Mouse (Mus musculus) MEL (cell line): ENCODE results near the gene Ntn4. TPM values are rescaled to one million over a fixed set of nuclear protein-coding genes. Genes with fewer than 3 reads are reported as not detected.

ENCODE experiments used
- DNase-seq: peaks from one replicate; pipeline ENCODE4 v3.0.0; 2011; ENCODE audit warnings: low read depth, low spot score
- H3K27ac ChIP-seq: 2 replicates; pipeline ENCODE4 v1.5.1; 2012; ENCODE audit warnings: low read depth, mild to moderate bottlenecking, control low read depth, low read length, moderate library complexity; ENCODE audit not compliant: control insufficient read depth
- H3K27me3 ChIP-seq, 2 experiments: fragments of 150-350 bp in 1 of 2; sonication (generic) in 1 of 2; 2 replicates each; pipeline ENCODE4 v1.6.1; 2012; ENCODE audit warnings: low read length in 2 of 2, mild to moderate bottlenecking in 2 of 2, improper control_type of control experiment in 1 of 2, moderate library complexity in 1 of 2; ENCODE audit not compliant: insufficient read depth in 2 of 2, control insufficient read depth in 1 of 2
- H3K36me3 ChIP-seq, 2 experiments: 2 replicates each; pipeline ENCODE4 v1.6.1; 2012 to 2014; ENCODE audit warnings: low read length in 2 of 2, improper control_type of control experiment in 1 of 2, inconsistent platforms in 1 of 2, mild to moderate bottlenecking in 1 of 2; ENCODE audit not compliant: insufficient read depth in 2 of 2, control insufficient read depth in 1 of 2
- H3K4me1 ChIP-seq, 2 experiments: fragments of 150-350 bp in 1 of 2; sonication (generic) in 1 of 2; 2 replicates each; pipeline ENCODE4 v1.6.1; 2012; ENCODE audit warnings: low read length in 2 of 2, improper control_type of control experiment in 1 of 2, mild to moderate bottlenecking in 1 of 2; ENCODE audit not compliant: insufficient read depth in 2 of 2, control insufficient read depth in 1 of 2
- H3K4me3 ChIP-seq, 2 experiments: fragments of 150-350 bp in 1 of 2; sonication (generic) in 1 of 2; 2 replicates each; pipeline ENCODE4 v1.5.1; 2012; ENCODE audit warnings: low read depth in 2 of 2, low read length in 2 of 2, mild to moderate bottlenecking in 2 of 2, moderate library complexity in 2 of 2, control low read depth in 1 of 2, improper control_type of control experiment in 1 of 2; ENCODE audit not compliant: control insufficient read depth in 1 of 2, insufficient read depth in 1 of 2
- H3K79me2 ChIP-seq: 2 replicates; pipeline ENCODE4 v1.6.1; 2012; ENCODE audit warnings: mild to moderate bottlenecking, low read length, moderate library complexity; ENCODE audit not compliant: control insufficient read depth, poor library complexity, insufficient read depth
- H3K9ac ChIP-seq: 2 replicates; pipeline ENCODE4 v1.6.1; 2012; ENCODE audit warnings: low read depth, mild to moderate bottlenecking, control low read depth, low read length, moderate library complexity; ENCODE audit not compliant: control insufficient read depth, poor library complexity, severe bottlenecking
- H3K9me3 ChIP-seq: fragments of 150-350 bp; sonication (generic); replicated peaks from 2 replicates; pipeline ENCODE4 v1.6.1; 2012; ENCODE audit warnings: mild to moderate bottlenecking, low read length, improper control_type of control experiment, moderate library complexity; ENCODE audit not compliant: insufficient read depth
- BHLHE40 ChIP-seq: IDR thresholded peaks from 2 replicates; pipeline ENCODE4 v1.6.1; 2012; ENCODE audit warnings: low read depth, mild to moderate bottlenecking, inconsistent platforms, low read length, improper control_type of control experiment, borderline replicate concordance
- CHD1 ChIP-seq: IDR thresholded peaks from 2 replicates; pipeline ENCODE4 v1.6.1; 2012; ENCODE audit warnings: low read depth, mild to moderate bottlenecking, inconsistent platforms, low read length, improper control_type of control experiment
- CHD2 ChIP-seq: IDR thresholded peaks from 2 replicates; pipeline ENCODE4 v1.6.1; 2011; ENCODE audit warnings: low read length, improper control_type of control experiment
- CTCF ChIP-seq, 3 experiments: IDR thresholded peaks in 2 of 3; conservative IDR thresholded peaks in 1 of 3; 2 replicates each; pipeline ENCODE4 v1.5.1; 2011 to 2012; ENCODE audit warnings: low read length in 3 of 3, low read depth in 2 of 3, mild to moderate bottlenecking in 2 of 3, improper control_type of control experiment in 1 of 3, inconsistent platforms in 1 of 3, mixed read lengths in 1 of 3, moderate library complexity in 1 of 3; ENCODE audit not compliant: control insufficient read depth in 1 of 3, insufficient read depth in 1 of 3, poor library complexity in 1 of 3, severe bottlenecking in 1 of 3
- ELF1 ChIP-seq: IDR thresholded peaks from 2 replicates; pipeline ENCODE4 v1.6.1; 2014; ENCODE audit warnings: low read depth, mild to moderate bottlenecking, inconsistent platforms, low read length, improper control_type of control experiment, moderate library complexity
- GABPA ChIP-seq: IDR thresholded peaks from 2 replicates; pipeline ENCODE4 v1.6.1; 2012; ENCODE audit warnings: low read depth, mild to moderate bottlenecking, inconsistent platforms, low read length, improper control_type of control experiment, moderate library complexity
- GATA1 ChIP-seq: IDR thresholded peaks from 2 replicates; pipeline ENCODE4 v1.6.1; 2011; ENCODE audit warnings: low read depth, low read length, improper control_type of control experiment
- KAT2A ChIP-seq: conservative IDR thresholded peaks from 2 replicates; pipeline ENCODE4 v1.6.1; 2012; ENCODE audit warnings: low read depth, low read length, improper control_type of control experiment, inconsistent platforms
- MAX ChIP-seq: IDR thresholded peaks from 2 replicates; pipeline ENCODE4 v1.6.1; 2011; ENCODE audit warnings: low read length, improper control_type of control experiment
- MEF2A ChIP-seq: IDR thresholded peaks from 2 replicates; pipeline ENCODE4 v1.6.1; 2014; ENCODE audit warnings: low read depth, mild to moderate bottlenecking, inconsistent platforms, low read length, improper control_type of control experiment; ENCODE audit not compliant: poor library complexity, insufficient replicate concordance, severe bottlenecking; ENCODE audit errors: extremely low read depth
- MXI1 ChIP-seq: IDR thresholded peaks from 2 replicates; pipeline ENCODE4 v1.6.1; 2011; ENCODE audit warnings: mild to moderate bottlenecking, low read depth, low read length, improper control_type of control experiment
- NRF1 ChIP-seq: IDR thresholded peaks from 2 replicates; pipeline ENCODE4 v1.6.1; 2014; ENCODE audit warnings: low read depth, mild to moderate bottlenecking, inconsistent platforms, low read length, improper control_type of control experiment, moderate library complexity; ENCODE audit not compliant: poor library complexity, insufficient read depth, severe bottlenecking
- POLR2A ChIP-seq, 2 experiments: IDR thresholded peaks; 2 replicates each; pipeline ENCODE4 v1.6.1; 2011 to 2012; ENCODE audit warnings: low read length in 2 of 2, mild to moderate bottlenecking in 2 of 2, control low read depth in 1 of 2, improper control_type of control experiment in 1 of 2, low read depth in 1 of 2, moderate library complexity in 1 of 2; ENCODE audit not compliant: control insufficient read depth in 1 of 2, insufficient read depth in 1 of 2, poor library complexity in 1 of 2
- POLR2AphosphoS2 ChIP-seq: IDR thresholded peaks from 2 replicates; pipeline ENCODE4 v1.6.1; 2011; ENCODE audit warnings: low read length, improper control_type of control experiment
- RAD21 ChIP-seq: IDR thresholded peaks from 2 replicates; pipeline ENCODE4 v1.6.1; 2011; ENCODE audit warnings: mild to moderate bottlenecking, low read depth, low read length, improper control_type of control experiment
- SMC3 ChIP-seq: IDR thresholded peaks from 2 replicates; pipeline ENCODE4 v1.6.1; 2011; ENCODE audit warnings: low read depth, low read length, improper control_type of control experiment
- TBP ChIP-seq: IDR thresholded peaks from 2 replicates; pipeline ENCODE4 v1.8.0; 2011; ENCODE audit warnings: low read depth, low read length, improper control_type of control experiment
- TCF12 ChIP-seq: IDR thresholded peaks from 2 replicates; pipeline ENCODE4 v1.6.1; 2014; ENCODE audit warnings: low read depth, mild to moderate bottlenecking, inconsistent platforms, low read length, improper control_type of control experiment, moderate library complexity
- USF2 ChIP-seq, 2 experiments: IDR thresholded peaks; 2 replicates each; pipeline ENCODE4 v1.6.1; 2011 to 2012; ENCODE audit warnings: improper control_type of control experiment in 2 of 2, low read length in 2 of 2, borderline replicate concordance in 1 of 2, inconsistent platforms in 1 of 2, low read depth in 1 of 2, mild to moderate bottlenecking in 1 of 2; ENCODE audit not compliant: insufficient read depth in 1 of 2
- ZKSCAN1 ChIP-seq: IDR thresholded peaks from 2 replicates; pipeline ENCODE4 v1.6.1; 2012; ENCODE audit warnings: low read depth, mild to moderate bottlenecking, inconsistent platforms, low read length, improper control_type of control experiment, moderate library complexity
- ZNF384 ChIP-seq: IDR thresholded peaks from 2 replicates; pipeline ENCODE4 v1.6.1; 2012; ENCODE audit warnings: low read depth, mild to moderate bottlenecking, inconsistent platforms, low read length, improper control_type of control experiment
- polyA plus RNA-seq, 2 experiments: library from polyadenylated mRNA; stranded (reverse) in 1 of 2; unstranded in 1 of 2; fragments of >175 nt in 1 of 2; fragments of >200 nt in 1 of 2; gene quantifications; 2 replicates each; pipeline versions ENCODE4 v1.2.1 to v1.2.4; 2012; ENCODE audit warnings: low replicate concordance in 2 of 2, low read depth in 1 of 2; ENCODE audit not compliant: insufficient read length in 2 of 2, insufficient read depth in 1 of 2, missing spikeins in 1 of 2
- total RNA-seq: library from RNA; depleted of rRNA; stranded (reverse); fragments of 300-350 nt; gene quantifications from 2 replicates; pipeline ENCODE4 v1.2.3, GENCODE M21; 2012

Gene Ntn4
- total and polyA plus RNA-seq, 3 experiments: not detected

GRCm38 (mm10) chr10:93620438-93621179 lies 19.9 kb upstream of the Ntn4 start:
- Histone ChIP-seq H3K4me1 (no peaks in the 10 kb centered on the region), H3K27ac (no peak overlapping the region), H3K27me3 (no peaks in the 10 kb centered on the region), H3K9me3 (no peaks in the 10 kb centered on the region), H3K36me3 (no peaks in the 10 kb centered on the region), H3K9ac (no peak overlapping the region), H3K79me2 (no peaks in the 10 kb centered on the region), H3K4me3 (no peak overlapping the region)
- TF ChIP-seq ZNF384: no peak
- no peak for TF ChIP-seq MEF2A
- no peak for TF ChIP-seq TBP
- TF ChIP-seq NRF1: no peak
- no peak for TF ChIP-seq MAX
- TF ChIP-seq KAT2A: no peak
- no peak for TF ChIP-seq GATA1
- DNase-seq: no peak

DNA sequence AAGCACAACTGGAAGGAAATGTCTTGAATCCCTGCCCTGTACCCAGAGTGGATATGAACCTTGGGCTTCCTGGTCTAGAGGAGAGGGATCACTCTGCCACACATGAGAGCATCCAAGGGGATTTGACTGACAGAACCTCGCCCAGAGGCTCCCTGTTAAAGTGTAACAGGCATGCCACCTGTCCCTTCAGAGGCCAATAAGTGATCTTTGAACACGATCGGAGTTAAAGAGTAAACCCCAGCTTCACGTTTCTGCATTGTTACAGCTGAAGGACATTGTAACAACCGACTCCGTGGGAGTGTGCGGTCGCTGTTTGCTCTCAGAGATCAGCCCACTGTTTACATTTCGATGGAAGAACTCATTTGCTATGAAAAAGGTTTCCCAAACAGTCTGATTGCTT lies 16.8 kb upstream of the Ntn4 start:
- no peak for TF ChIP-seq SMC3
- no peak for TF ChIP-seq ELF1
- no peak for TF ChIP-seq GABPA
- TF ChIP-seq RAD21: no peak
- TF ChIP-seq TCF12: no peak
- no peak for TF ChIP-seq ZKSCAN1
- no peak for TF ChIP-seq TBP
- TF ChIP-seq POLR2A (IDR thresholded peaks at IDR 0.05; ENCODE audit: control insufficient read depth in 1 of 2, insufficient read depth in 1 of 2, low read depth in 1 of 2, low read length in 2 of 2, poor library complexity in 1 of 2): no peak
- TF ChIP-seq ZNF384: no peak
- no peak for TF ChIP-seq USF2 (IDR thresholded peaks at IDR 0.05; ENCODE audit: borderline replicate concordance in 1 of 2, insufficient read depth in 1 of 2, low read depth in 1 of 2, low read length in 2 of 2)
- TF ChIP-seq CTCF (IDR thresholded peaks at IDR 0.05 in 2 of 3, conservative IDR thresholded peaks at IDR 0.05 in 1 of 3; ENCODE audit: control insufficient read depth in 1 of 3, insufficient read depth in 1 of 3, low read depth in 2 of 3, low read length in 3 of 3, poor library complexity in 1 of 3, severe bottlenecking in 1 of 3): no peak
- TF ChIP-seq POLR2AphosphoS2: no peak
- TF ChIP-seq CHD2: no peak
- no peak for TF ChIP-seq BHLHE40
- TF ChIP-seq CHD1: no peak
- TF ChIP-seq MXI1: no peak
- no peak for TF ChIP-seq KAT2A
- H3K9me3 ChIP-seq: no peaks in the 10 kb centered on the region
- no peaks in the 10 kb centered on the region for H3K4me1 ChIP-seq
- no peak overlapping the region for H3K27ac ChIP-seq
- DNase-seq: no peak
- H3K9ac ChIP-seq: no peak overlapping the region
- H3K79me2 ChIP-seq: no peaks in the 10 kb centered on the region
- no peaks in the 10 kb centered on the region for H3K27me3 ChIP-seq
- H3K36me3 ChIP-seq: no peaks in the 10 kb centered on the region
- no peak overlapping the region for H3K4me3 ChIP-seq
